Mouse (Mus musculus): ENCODE measurements around the gene Tspan15. TPM values are rescaled to one million over a fixed set of nuclear protein-coding genes. Genes with fewer than 3 reads are reported as not detected.

The Tspan15 gene
- polyA plus RNA-seq (2015; fragmentation: Nextera tagmentation; extraction: Ambion mirVana): 14.4 and 17.0 TPM in 2 replicates

DNA sequence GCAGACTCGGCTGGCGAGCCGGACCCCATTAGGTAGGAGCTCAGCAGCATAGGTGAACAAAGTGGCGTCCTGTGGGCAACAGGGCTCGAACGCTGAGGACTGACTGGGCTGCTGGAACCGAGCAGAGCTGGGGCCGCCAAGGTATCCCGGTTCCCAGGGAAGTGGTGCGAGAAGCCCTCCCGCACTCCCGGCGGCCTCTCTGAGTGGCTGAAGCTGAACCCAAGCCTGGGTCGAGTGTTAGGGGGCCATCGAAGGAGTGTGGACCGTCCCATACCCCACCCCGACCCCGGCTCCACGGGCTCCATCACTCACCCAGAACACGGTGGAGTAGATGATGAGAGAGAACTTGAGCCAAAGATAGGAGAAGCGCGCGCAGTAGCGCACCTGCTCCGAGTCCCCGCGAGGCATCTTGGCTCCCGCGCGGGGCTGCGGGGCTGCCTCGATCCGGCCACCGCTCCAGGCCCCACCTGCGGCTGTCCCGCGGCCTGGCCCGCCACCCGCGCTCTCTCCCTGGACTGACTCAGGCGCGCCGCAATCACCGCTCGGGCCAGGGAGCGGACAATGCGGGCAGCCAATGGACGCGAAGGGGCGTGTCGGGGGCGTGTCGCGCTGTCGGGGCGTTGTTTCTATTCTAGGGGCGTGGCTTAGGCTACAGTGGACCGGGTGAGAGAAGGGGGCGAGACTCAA lies at the start of gene Tspan15:
Gene Tspan15, minus strand, starts transcription at position 544 of the 687 bp plus-strand sequence.
- no peak within 1 kb of the TSS for H3K27ac ChIP-seq (replicated peaks)

DNA sequence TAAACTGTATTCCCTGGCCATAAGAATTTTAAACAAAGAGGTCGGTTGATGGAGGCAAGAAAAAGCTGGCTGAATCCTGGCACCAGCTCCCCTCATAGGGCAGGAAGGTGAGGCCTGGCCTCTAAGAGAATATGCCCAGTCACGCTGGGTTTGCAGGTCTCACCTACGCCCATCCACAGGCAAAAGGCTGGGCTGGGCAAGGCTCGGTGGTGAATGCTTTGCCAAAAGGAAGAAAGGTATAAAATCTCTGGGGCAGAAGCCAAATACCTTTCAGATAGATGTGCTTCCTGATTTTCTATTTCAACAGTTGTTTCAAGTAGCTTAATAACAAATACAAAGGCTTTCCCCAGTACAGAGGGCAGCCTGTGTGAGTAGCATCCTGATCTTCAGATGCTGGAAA lies 48.6 kb upstream of the Tspan15 start:
- Histone ChIP-seq H3K4me2 (replicated peaks) (no peak overlapping the region), H3K9me3 (no peaks in the 10 kb centered on the region), H3K4me1 (no peaks in the 10 kb centered on the region), H3K36me3 (peaks cover 34% of the 10 kb centered on the region), H3K9ac (replicated peaks) (no peak overlapping the region), H3K27ac (replicated peaks) (no peak overlapping the region), H3K4me3 (no peak overlapping the region), H3K27me3 (no peaks in the 10 kb centered on the region)
- no peak for ATAC-seq (replicated peaks)
- 82% methylated on average over 4 of the region's 4 CpGs for WGBS

More for the DNA sequence above, at the start of gene Tspan15:
- peak within 1 kb of the TSS; percentile 58 for H3K9ac ChIP-seq (replicated peaks)
- H3K27me3 ChIP-seq: no peaks in the 10 kb centered on the region; the same call in 1 of the 2 replicates
- H3K9me3 ChIP-seq: no peaks in the 10 kb centered on the region
- ATAC-seq (replicated peaks): peak; percentile 97
- H3K4me1 ChIP-seq: peaks cover 6% of the 10 kb centered on the region
- under 1% methylated on average over 58 of the region's 59 CpGs for WGBS
- H3K36me3 ChIP-seq: no peaks in the 10 kb centered on the region
- H3K4me3 ChIP-seq: peak within 1 kb of the TSS; percentile 65
- H3K4me2 ChIP-seq (replicated peaks): peak within 1 kb of the TSS; percentile 93

DNA sequence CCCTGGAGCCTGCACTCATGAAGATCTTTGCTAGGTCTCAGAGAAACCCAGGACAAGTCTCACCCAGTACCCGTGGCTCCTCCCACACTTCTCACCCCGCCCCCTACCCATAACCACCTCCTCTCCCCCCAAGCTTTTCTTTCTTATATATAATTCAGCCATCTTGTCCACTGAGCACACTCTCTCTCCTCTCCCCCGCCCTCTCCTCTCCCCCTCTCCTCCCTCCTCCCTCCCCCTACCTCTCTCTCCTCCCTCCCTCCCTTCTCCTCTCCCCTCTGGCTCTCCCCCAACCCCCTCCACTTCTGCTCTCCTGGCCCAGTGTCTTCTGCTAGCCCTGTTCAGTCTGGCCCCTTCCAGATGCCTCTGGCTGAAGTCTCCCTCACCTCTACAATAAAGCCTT lies 48.0 kb upstream of the Tspan15 start:
- ATAC-seq (replicated peaks): no peak
- H3K9me3 ChIP-seq: no peaks in the 10 kb centered on the region
- H3K4me1 ChIP-seq: no peaks in the 10 kb centered on the region
- WGBS: 67% methylated on average over 3 of the region's 3 CpGs
- H3K27me3 ChIP-seq: no peaks in the 10 kb centered on the region
- H3K9ac ChIP-seq (replicated peaks): no peak overlapping the region
- H3K36me3 ChIP-seq: peaks cover 34% of the 10 kb centered on the region
- no peak overlapping the region for H3K27ac ChIP-seq (replicated peaks)
- no peak overlapping the region for H3K4me2 ChIP-seq (replicated peaks)
- no peak overlapping the region for H3K4me3 ChIP-seq

DNA sequence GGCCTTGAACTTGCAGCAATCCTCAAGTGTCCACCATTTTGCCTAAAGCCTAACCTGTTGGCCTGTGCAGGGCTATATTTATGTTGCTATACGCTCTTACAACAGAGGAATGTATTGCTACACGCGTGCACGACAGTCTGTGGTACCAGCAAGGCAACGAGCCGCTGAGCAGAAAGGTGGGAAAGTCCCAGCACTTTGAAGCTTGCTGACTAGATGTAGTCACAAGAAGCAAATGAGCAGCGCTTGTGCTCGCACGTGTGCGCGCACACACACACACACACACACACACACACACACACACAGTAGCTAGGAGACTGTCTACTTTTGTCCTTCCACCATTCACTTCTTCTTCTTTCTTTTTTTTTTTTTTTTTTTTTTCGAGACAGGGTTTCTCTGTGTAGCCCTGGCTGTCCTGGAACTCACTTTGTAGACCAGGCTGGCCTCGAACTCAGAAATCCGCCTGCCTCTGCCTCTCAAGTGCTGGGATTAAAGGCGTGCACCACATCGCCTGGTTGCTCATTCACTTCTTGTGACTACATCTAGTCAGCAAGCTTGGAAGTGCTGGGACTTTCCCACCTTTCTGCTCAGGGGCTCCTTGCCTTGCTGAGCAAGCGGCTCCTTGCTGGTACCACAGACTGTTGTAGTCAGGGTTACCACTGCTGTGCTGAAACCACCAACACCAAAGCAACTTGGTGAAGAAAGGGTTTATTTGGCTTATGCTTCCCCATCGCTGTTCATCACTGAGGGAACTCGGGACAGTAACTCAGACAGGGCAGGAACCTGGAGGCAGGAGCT lies 46.6 kb upstream of the Tspan15 start:
- no peak for ATAC-seq (replicated peaks)
- Histone ChIP-seq H3K4me1 (no peaks in the 10 kb centered on the region), H3K27ac (replicated peaks) (no peak overlapping the region), H3K4me2 (replicated peaks) (no peak overlapping the region), H3K9ac (replicated peaks) (no peak overlapping the region), H3K36me3 (peaks cover 31% of the 10 kb centered on the region), H3K27me3 (no peaks in the 10 kb centered on the region), H3K9me3 (no peaks in the 10 kb centered on the region), H3K4me3 (no peak overlapping the region)
- whole genome bisulfite sequencing: 94% methylated on average over 18 of the region's 19 CpGs

DNA sequence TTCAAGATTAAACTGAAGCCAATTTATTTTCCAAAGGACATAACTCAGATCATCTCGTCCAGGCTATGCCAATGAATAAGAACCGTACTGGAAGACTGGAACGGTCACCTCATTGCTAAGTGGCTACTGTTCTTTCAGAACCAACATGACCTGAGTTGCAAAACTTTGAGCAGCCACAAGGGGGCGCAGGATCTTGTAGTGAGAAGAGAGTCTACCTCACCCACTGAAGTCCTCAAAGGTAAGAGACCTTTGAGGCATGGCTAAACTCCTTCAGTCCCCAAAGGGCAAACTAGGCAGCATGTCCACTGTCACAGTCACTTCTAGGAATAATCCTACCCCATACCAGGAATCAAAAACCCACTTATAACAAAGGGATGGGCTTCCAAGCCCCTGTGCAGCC lies 44.2 kb upstream of the Tspan15 start:
- H3K36me3 ChIP-seq: peaks cover 23% of the 10 kb centered on the region
- H3K9me3 ChIP-seq: no peaks in the 10 kb centered on the region
- no peak overlapping the region for H3K9ac ChIP-seq (replicated peaks)
- no peak overlapping the region for H3K27ac ChIP-seq (replicated peaks)
- H3K4me1 ChIP-seq: no peaks in the 10 kb centered on the region
- no peak overlapping the region for H3K4me2 ChIP-seq (replicated peaks)
- no peaks in the 10 kb centered on the region for H3K27me3 ChIP-seq
- ATAC-seq (replicated peaks): no peak
- 43% methylated on average over 4 of the region's 4 CpGs for WGBS
- no peak overlapping the region for H3K4me3 ChIP-seq

DNA sequence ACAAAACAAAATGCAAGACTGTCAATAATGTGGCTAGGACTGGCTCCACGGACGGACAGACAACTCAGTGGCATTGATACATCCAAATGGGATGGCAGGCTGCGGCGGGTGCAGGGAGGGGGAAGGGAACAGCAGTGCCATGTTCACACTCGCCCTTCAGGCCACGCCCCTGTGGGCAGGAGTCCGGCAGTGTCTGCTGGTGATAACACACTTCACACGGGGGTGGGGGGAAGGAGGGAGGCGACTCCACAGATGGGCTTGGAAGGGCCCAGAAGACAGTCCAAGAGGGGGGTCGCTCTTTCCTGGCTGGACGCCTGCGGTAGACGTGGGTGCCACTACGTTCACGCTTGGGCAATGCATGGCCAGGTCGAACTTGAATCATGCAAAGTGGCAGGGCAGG lies 38.2 kb upstream of the Tspan15 start:
- Histone ChIP-seq H3K4me3 (no peak overlapping the region), H3K27me3 (no peaks in the 10 kb centered on the region), H3K4me1 (no peaks in the 10 kb centered on the region), H3K4me2 (replicated peaks) (no peak overlapping the region), H3K27ac (replicated peaks) (no peak overlapping the region), H3K36me3 (peaks cover 20% of the 10 kb centered on the region), H3K9ac (replicated peaks) (no peak overlapping the region), H3K9me3 (no peaks in the 10 kb centered on the region)
- no peak for ATAC-seq (replicated peaks)
- WGBS: 89% methylated on average over 16 of the region's 16 CpGs

DNA sequence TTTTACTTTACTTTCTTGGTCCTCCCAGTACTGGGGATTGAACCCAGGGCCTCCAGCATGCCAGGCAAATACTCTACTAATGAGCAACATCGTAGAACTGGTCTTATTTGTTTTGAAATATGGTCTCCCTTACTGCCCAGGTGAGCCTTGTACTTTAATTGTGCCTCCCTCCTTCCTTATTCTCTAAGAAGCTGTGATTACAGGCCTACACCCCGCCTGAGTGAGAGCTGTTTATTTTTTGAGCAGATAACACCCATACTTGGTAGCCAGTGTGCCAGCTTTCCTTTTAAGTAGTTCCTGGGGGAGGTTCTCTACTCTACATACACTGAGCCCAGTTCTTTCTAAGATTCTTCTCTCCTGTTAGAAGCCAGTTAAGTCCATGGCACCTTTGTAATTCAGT lies 33.2 kb upstream of the Tspan15 start:
- no peak for ATAC-seq (replicated peaks)
- H3K9me3 ChIP-seq: no peaks in the 10 kb centered on the region
- peaks cover 5% of the 10 kb centered on the region for H3K36me3 ChIP-seq
- H3K4me2 ChIP-seq (replicated peaks): no peak overlapping the region
- no peak overlapping the region for H3K9ac ChIP-seq (replicated peaks)
- H3K27ac ChIP-seq (replicated peaks): no peak overlapping the region
- no peaks in the 10 kb centered on the region for H3K4me1 ChIP-seq
- no peaks in the 10 kb centered on the region for H3K27me3 ChIP-seq
- H3K4me3 ChIP-seq: no peak overlapping the region
- 71% methylated on average over 2 of the region's 2 CpGs for WGBS

DNA sequence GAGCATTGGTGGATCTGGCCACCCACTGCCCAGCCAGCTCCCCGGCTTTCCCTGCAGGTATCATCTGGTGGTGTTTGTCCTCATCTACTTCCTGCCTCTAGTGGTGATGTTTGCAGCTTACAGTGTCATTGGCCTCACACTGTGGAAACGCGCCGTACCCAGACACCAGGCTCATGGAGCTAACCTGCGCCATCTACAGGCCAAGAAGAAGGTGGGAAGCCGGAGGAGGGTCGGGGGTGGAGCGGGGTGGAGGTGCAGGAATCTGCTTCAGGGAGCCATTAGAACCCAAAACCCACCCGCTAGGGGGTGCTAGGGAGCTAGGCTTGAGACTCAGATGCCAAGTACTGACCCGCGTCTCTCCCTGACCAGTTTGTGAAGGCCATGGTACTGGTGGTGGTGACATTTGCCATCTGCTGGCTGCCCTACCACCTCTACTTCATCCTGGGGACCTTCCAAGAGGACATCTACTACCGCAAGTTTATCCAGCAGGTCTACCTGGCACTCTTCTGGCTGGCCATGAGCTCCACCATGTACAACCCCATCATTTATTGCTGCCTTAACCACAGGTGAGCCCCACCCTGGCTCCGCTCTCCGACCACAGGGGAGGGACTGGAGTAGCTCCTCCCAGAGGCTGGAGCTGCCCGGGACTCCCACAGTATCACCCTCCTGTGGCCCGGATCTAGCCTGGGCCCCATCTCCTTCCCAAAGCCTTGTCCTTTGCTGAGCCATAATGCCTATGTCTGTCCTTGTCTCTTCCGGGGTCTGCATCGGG lies 30.2 kb upstream of the Tspan15 start:
- Histone ChIP-seq H3K4me1 (no peaks in the 10 kb centered on the region), H3K36me3 (no peaks in the 10 kb centered on the region), H3K9ac (replicated peaks) (no peak overlapping the region), H3K27me3 (no peaks in the 10 kb centered on the region), H3K9me3 (no peaks in the 10 kb centered on the region), H3K27ac (replicated peaks) (no peak overlapping the region), H3K4me2 (replicated peaks) (no peak overlapping the region), H3K4me3 (no peak overlapping the region)
- 16% methylated on average over 18 of the region's 18 CpGs for WGBS
- ATAC-seq (replicated peaks): peak; percentile 74

DNA sequence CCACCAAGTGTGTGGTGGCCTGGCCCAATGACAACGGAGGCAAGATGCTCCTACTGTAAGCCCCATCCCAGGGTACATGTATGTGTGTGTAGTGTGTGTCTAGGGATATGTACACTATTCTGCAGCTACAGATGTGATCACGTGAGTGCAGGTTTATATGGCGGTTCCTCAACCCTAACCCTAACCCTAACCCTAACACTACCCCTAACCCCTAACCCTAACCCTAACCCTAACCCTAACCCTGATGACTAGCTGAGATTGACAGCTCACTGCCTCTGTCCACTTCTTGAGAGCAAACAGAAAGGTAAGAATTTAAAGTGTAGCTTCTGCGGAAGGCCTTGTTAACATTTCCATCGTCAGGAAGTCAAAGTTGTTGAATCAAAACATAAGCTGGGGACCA lies 27.2 kb upstream of the Tspan15 start:
- Histone ChIP-seq H3K4me2 (replicated peaks) (no peak overlapping the region), H3K9ac (replicated peaks) (no peak overlapping the region), H3K9me3 (no peaks in the 10 kb centered on the region), H3K36me3 (no peaks in the 10 kb centered on the region), H3K4me3 (no peak overlapping the region), H3K27ac (replicated peaks) (no peak overlapping the region), H3K27me3 (no peaks in the 10 kb centered on the region), H3K4me1 (no peaks in the 10 kb centered on the region)
- 91% methylated on average over 5 of the region's 5 CpGs for WGBS
- no peak for ATAC-seq (replicated peaks)

DNA sequence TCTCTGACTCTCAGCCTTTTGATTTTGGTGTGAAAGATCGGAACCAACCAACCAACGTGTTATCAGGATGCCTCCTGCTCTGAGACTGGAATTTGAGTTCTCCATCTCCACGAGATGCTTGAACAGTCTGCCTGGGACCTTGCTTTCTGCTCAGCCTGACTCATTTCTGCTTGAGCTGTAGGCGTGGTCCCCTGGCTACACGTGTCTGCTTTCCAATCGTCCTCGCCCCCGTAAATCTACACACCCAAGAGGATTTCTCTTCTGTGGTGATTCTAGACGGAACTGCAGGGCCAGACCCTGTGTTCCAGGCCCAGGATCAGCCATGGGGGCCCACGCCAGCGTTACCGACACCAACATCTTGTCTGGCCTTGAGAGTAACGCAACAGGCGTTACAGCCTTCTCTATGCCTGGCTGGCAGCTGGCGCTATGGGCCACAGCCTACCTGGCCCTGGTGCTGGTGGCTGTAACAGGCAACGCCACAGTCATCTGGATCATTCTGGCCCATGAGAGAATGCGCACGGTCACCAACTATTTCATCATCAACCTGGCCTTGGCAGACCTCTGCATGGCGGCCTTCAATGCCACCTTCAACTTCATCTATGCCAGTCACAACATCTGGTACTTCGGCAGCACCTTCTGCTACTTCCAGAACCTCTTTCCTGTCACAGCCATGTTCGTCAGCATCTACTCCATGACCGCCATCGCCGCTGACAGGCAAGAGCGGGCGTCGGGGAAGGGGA lies 21.6 kb upstream of the Tspan15 start:
- H3K4me3 ChIP-seq: no peak overlapping the region
- ATAC-seq (replicated peaks): no peak
- no peak overlapping the region for H3K9ac ChIP-seq (replicated peaks)
- H3K4me1 ChIP-seq: no peaks in the 10 kb centered on the region
- H3K27me3 ChIP-seq: no peaks in the 10 kb centered on the region
- 91% methylated on average over 27 of the region's 27 CpGs for WGBS
- no peak overlapping the region for H3K4me2 ChIP-seq (replicated peaks)
- H3K9me3 ChIP-seq: no peaks in the 10 kb centered on the region
- H3K36me3 ChIP-seq: no peaks in the 10 kb centered on the region
- no peak overlapping the region for H3K27ac ChIP-seq (replicated peaks)

DNA sequence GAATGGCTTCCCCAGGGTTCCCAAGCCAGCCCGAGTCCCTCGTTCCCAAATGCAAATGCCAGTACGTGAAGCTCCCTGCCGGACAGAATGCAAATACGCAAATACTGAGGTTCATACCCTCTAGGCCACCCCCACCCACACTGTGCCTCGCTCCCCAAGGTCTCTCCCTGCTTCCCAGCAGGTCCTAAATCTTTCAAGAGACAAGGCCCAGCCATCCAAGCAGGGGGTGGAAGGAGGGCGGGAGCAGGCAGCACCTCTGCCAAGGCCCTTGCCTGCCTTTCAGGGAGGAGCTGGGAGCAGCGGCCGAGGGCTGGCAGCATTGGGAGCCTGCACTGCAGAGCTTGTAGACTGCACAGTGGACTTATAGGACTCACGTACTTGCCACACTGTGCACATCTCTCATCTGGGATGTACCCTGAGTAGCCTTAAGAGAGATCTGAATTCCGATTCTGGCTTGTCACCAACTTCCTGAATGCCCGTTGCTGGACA lies 21.0 kb upstream of the Tspan15 start, which contains the start of gene Tacr2:
Gene Tacr2, plus strand, starts transcription at position 439 of the 489 bp plus-strand sequence.
- no peak for ATAC-seq (replicated peaks)
- H3K36me3 ChIP-seq: no peaks in the 10 kb centered on the region
- H3K4me3 ChIP-seq: no peak within 1 kb of the TSS
- H3K4me1 ChIP-seq: 0 out of 2 replicates have a peak, but pooled peaks cover 2% of the 10 kb centered on the region
- no peaks in the 10 kb centered on the region for H3K27me3 ChIP-seq
- no peaks in the 10 kb centered on the region for H3K9me3 ChIP-seq
- no peak within 1 kb of the TSS for H3K9ac ChIP-seq (replicated peaks)
- 56% methylated on average over 12 of the region's 12 CpGs for WGBS
- no peak within 1 kb of the TSS for H3K4me2 ChIP-seq (replicated peaks)
- no peak within 1 kb of the TSS for H3K27ac ChIP-seq (replicated peaks)

All from forebrain, embryonic 15.5 days (tissue).